Mouse (Mus musculus) testis, adult 2 months (tissue): ENCODE measurements at regions not wholly inside any gene's neighbourhood (a gene's known extent, or its start where the extent isn't known, plus 50 kb on each side); places are given as distances from the start of the nearest gene placed in this dataset.
"Not testable (repeated sequence)": the region's sequence is repeated elsewhere in the genome, so short reads cannot be mapped to it uniquely, and the experiment has no call there.

ENCODE experiments used
- CTCF ChIP-seq: fragments of 200-500 bp; IDR thresholded peaks from 2 replicates; pipeline ENCODE4 v1.5.1; 2012; ENCODE audit warnings: low read depth, mild to moderate bottlenecking, inconsistent platforms, low read length, moderate library complexity; ENCODE audit not compliant: control insufficient read depth, insufficient read depth, insufficient replicate concordance
- POLR2A ChIP-seq: fragments of 200-500 bp; IDR thresholded peaks from 2 replicates; pipeline ENCODE4 v1.6.1; 2012; ENCODE audit warnings: low read depth, mild to moderate bottlenecking, inconsistent platforms, low read length, moderate library complexity; ENCODE audit not compliant: control insufficient read depth

GRCm38 (mm10) chr12:113597163-113597562 lies 53.5 kb downstream of the Adam6a start:
- not testable (repeated sequence) for TF ChIP-seq CTCF, POLR2A
